Mouse (Mus musculus) left cerebral cortex, adult 8-10 months (tissue): Measurements from ENCODE around the gene Sdk1. TPM values are rescaled to one million over a fixed set of nuclear protein-coding genes. Genes with fewer than 3 reads are reported as not detected.

Experiments
- DNase-seq, 2 experiments: peaks; one replicate each; pipeline ENCODE4 v3.0.0; 2022; ENCODE audit warnings: low spot score in 2 of 2
- total RNA-seq, 4 experiments: library from RNA; stranded (reverse); gene quantifications; 2 replicates each; pipeline ENCODE4 v1.2.4; 2022

Gene Sdk1
- total RNA-seq, 4 experiments from 2014 or later = 8.6 to 11.7 (median 10.4) TPM

- no peak for DNase-seq
These were observed 747.4 kb downstream of the Sdk1 start for GRCm38 (mm10) chr5:141988685-141989084.

DNA sequence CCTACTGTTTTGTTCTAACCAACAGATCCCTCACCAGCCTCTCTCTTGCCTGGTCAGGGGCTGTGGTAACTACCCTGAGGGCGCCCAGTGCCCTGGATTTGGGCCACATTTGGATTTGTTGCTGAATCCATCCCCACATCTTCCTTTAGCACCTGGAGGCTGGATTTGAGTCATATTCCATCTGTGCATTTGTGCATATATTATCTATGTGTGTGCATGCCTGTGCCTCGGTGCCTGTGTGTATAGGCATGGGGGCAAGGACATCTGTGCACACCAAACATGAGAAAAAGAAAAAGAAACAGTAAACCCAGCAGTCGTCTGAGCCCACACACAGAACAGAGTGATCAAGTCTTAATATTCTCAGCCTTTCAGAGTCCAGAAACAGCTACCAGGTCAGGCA is 752.9 kb downstream of the Sdk1 start:
- DNase-seq = peak in 1 of 2 experiments; percentile 23

GRCm38 (mm10) chr5:142000247-142000646 is 759.0 kb downstream of the Sdk1 start:
- DNase-seq = no peak

- no peak for DNase-seq
These were observed 759.8 kb downstream of the Sdk1 start for GRCm38 (mm10) chr5:142001131-142001530.

DNA sequence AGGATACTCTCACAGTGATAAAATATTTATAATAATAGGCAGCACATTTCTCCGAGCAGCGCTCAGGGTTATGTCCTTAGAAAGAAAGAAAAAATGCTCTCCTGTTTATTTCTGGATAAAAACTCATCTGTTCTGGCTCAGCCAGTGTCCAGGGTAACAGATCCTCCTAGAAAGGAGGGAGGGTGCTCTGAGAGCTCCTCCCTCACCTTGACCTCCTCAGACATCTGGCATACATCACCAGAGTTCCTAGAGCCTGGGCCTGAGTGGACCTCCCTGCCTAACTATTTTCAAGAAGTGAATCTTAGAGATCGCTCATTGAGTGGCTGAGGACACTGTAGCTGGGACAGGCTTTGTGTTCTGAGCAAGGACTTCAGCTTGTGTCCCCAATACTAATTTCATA is 760.7 kb downstream of the Sdk1 start:
- no peak for DNase-seq

GRCm38 (mm10) chr5:142010189-142010588 is 768.9 kb downstream of the Sdk1 start:
- no peak for DNase-seq

GRCm38 (mm10) chr5:142017001-142017400 is 775.7 kb downstream of the Sdk1 start:
- no peak for DNase-seq

DNA sequence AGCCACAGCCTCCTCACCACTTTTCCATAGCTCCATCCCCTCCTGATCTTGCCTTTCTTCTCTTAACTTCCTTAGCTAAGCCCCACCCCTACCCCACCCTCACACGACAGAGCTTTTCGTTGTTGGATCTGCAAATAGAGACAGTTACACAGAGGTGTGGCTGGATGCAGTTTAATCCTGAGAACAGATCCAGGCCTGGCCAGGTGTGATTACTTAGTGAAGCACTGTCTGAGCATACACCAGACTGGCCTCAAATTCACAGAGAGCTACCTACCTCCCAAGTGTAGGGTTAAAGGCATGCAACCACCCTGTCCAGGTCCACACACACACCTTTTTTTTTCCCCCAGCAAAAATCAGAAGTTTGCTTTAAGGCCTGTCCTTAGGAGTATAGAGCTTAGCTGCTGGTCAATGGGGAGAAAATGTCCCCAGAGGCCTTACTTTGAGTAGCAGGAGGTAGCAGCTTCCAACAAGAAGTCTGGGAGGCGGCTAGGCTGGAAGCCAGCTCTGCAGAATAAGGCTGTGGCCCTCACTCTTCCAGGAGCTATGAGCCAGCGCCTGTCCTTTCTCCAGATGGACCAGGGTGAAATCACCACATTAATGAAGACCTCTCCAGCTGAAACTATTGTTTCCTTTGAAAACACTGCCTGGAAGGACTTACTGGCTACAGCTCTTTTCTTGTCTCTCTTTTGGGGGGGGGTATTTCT is 781.7 kb downstream of the Sdk1 start:
- DNase-seq = no peak

DNA sequence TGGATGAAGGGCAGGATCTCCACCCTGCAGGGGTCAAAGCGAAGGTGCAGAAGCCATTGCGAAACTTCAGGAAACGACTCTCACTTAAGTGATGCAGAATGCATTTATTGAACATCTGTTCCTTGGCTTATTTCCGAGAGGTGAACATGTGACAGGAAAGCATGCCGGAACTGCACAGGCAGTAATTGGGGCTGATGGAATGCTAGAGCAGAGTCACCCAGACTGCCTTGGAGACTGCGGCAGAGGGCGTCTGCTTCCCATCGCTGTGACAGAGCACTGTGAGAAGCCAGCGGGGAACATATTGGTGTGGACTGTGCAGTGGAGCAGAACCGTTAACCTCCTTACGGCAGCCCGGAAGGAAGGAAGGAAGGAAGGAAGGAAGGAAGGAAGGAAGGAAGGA is 783.2 kb downstream of the Sdk1 start:
- DNase-seq = no peak

- DNase-seq = no peak
These were observed 795.2 kb downstream of the Sdk1 start for GRCm38 (mm10) chr5:142036536-142036935.

DNA sequence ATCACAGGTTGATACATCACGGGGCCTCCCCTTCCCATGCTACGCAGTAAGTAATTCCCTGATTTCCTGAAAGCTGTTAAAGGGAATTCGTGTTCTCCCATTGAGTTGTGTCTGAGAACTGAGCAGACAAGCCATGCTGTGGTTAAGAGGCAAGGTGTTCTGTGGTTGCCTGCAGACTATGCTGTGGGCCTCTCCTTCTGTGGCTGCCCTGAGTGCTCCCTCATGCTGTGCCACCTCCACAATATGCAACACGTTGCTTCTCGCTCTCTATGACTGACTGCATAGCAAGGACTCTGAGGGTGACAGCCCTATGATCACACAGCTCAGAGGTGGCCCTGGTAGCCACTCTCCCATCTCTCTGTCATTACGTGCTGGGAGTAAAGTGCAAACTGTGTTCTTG is 797.9 kb downstream of the Sdk1 start:
- no peak for DNase-seq

- DNase-seq = no peak
These were observed 798.7 kb downstream of the Sdk1 start for GRCm38 (mm10) chr5:142039891-142040530.

GRCm38 (mm10) chr5:142041226-142041802 is 800.0 kb downstream of the Sdk1 start:
- no peak for DNase-seq

DNA sequence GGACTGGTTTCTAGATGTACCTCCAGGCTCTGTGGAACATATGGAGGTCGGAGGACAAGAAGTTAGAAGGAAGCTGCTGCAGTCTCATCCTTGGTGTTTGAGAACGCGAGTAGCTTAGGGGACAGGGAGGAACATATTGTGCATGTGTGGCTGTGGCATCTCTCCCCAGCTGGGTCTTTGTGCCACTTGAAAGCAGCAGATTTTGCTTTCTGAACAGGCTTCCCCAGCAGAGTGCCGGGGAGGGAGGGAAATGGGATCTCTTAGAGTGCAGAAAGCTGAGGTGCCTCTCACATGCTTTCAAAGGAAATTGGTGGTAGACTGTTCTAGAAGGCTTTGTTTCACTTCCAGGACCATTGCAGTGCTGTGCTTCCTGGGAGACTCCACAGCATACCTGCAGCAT is 820.5 kb downstream of the Sdk1 start:
- no peak for DNase-seq

- no peak for DNase-seq
These were observed 830.0 kb downstream of the Sdk1 start for GRCm38 (mm10) chr5:142071322-142071721.

DNA sequence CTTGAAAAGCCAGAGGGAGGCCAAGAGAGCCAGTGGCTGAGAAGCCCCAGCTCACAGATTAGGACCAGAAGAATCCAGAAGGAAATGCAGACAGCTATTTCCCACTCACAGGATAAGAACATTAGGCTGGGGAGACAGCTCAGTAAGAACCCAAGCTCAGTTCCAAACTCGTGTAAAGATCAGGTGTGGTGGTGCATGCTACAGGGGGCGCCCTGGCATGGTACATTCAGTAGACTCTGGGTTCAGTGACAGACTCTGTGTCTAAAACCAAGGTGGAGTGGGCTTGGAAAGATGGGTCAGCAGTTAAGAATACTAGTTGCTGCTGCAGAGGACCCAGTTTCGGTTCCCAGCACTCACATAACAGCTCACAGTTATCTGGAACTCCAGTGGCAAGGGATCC is 832.6 kb downstream of the Sdk1 start:
- no peak for DNase-seq

- peak; percentile 5 to 27 for DNase-seq
These were observed 833.5 kb downstream of the Sdk1 start for GRCm38 (mm10) chr5:142074561-142075500.

DNA sequence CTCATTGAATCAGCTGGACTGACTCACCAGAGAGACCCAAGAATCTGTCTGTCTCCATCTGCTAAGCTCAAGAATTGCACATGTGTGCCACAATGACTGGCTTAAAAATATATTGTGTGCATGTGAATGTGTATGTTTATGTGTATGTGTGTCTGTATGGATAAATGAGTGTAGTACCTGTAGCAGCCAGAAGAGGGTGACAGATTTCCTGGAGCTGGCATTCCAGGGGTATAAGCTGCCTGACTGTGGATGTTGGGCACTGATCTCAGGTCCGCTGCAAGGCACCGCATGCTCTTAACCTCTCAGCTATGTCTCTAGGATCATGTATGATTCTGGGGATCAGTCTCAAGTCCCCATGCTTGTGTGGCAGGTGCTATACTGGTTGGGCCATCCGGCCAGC is 839.4 kb downstream of the Sdk1 start:
- no peak for DNase-seq

DNA sequence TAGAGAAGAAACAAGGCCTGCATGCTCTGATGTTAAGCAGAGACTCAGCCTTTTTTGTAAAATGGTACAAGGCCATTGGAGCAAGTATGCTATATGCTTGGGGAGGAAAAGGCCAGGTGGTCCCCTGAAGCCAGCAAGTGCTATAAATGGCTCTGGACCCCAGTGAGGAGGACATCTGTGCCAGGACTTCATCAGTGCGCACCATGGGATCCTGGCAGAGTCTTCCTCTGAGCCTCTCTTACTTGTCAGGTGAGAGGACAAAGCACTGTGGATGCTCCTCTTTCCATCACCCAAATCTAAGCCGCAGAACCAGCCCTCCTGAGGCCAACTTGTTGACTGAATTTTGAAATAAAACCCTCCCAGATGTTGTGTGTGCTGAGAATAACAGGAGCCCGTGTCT is 839.8 kb downstream of the Sdk1 start:
- DNase-seq = no peak

GRCm38 (mm10) chr5:142096377-142096841 is 855.1 kb downstream of the Sdk1 start:
- DNase-seq = no peak

- DNase-seq = no peak
These were observed 858.9 kb downstream of the Sdk1 start for GRCm38 (mm10) chr5:142100176-142100575.

- DNase-seq = no peak
These were observed 866.1 kb downstream of the Sdk1 start for GRCm38 (mm10) chr5:142107434-142107833.
